Mouse (Mus musculus): ENCODE results near the gene Wdr93. TPM values are rescaled to one million over a fixed set of nuclear protein-coding genes. Genes with fewer than 3 reads are reported as not detected.
A peak's percentile ranks its signal among the peaks of the same experiment; 100 is the strongest.

Wdr93 gene
- polyA plus RNA-seq, 1 experiment from 2014 or later = 0.50 TPM

DNA sequence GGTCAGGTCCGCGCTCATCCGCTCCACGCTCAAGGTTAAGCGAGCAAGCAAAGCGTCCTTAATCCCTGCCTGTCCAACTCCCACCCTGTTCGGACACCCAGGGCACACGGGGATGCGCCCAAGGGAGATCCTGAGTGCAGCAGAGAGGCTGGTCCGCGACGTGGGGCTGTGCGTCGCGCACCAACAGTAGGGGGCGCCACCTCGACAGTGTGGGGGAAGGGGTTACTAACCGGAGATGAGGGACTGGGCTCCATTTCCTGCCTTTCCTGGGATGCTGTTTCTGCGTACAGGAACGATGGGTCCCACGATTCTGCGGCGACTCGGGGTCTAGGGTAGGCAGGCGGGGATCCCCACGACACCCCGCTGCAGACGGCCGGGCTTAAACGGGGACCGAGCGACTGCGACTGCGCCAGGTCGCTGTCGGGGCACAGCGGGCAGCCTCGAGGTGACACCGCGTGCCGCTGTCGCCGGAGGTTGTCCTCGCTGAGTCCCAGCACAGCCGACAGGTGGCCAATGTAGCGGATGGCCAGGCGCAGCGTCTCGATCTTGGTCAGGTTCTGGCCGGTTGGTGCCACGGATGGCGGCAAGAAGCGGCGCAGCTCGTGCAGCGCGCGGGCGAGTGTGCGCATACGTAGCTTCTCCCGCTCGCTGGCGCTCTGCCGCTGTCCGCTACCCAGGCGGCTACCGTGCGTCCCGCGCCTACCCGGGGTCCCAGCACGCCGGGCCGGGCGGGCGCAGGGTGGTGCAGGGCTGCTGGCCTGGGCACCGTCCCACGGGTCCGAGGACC lies 49.9 kb downstream of the Wdr93 start:
- Histone ChIP-seq H3K27ac (replicated peaks in 1 of 2; ENCODE audit: control insufficient read depth in 1 of 2, insufficient read depth in 1 of 2, low read depth in 2 of 2, low read length in 2 of 2) (no peak overlapping the region), H3K4me3 (ENCODE audit: control insufficient read depth in 1 of 2, insufficient read depth in 1 of 2, low read depth in 1 of 2, low read length in 2 of 2) (peak overlapping the region; percentile 39 to 43), H3K9me3 (ENCODE audit: control insufficient read depth, low read length) (no peaks in the 10 kb centered on the region), H3K27me3 (ENCODE audit: control insufficient read depth, insufficient read depth, low read length) (peaks cover 50% of the 10 kb centered on the region), H3K4me1 (ENCODE audit: control insufficient read depth in 2 of 2, insufficient read depth in 2 of 2, low read length in 2 of 2) (peaks cover 11 to 17% of the 10 kb centered on the region in 2 experiments; a peak in 3 of 4 replicates), H3K9ac (ENCODE audit: low read length) (peak overlapping the region; percentile 52), H3K36me3 (ENCODE audit: control insufficient read depth, insufficient read depth, low read length) (no peaks in the 10 kb centered on the region), H3K4me2 (ENCODE audit: low read length) (peak overlapping the region; percentile 84)
- WGBS = 1% methylated on average over 76 of the region's 80 CpGs
- ATAC-seq (ENCODE audit: insufficient number of reproducible peaks, insufficient read depth, low FRiP score, low read depth) = no peak

- no peaks in the 10 kb centered on the region for H3K36me3 ChIP-seq (ENCODE audit: control insufficient read depth, insufficient read depth, low read length)
- H3K4me3 ChIP-seq (ENCODE audit: control insufficient read depth in 1 of 2, insufficient read depth in 1 of 2, low read depth in 1 of 2, low read length in 2 of 2) = peak within 1 kb of the TSS; percentile 39 to 43
- H3K4me2 ChIP-seq (ENCODE audit: low read length) = peak within 1 kb of the TSS; percentile 84
- peaks cover 45% of the 10 kb centered on the region for H3K27me3 ChIP-seq (ENCODE audit: control insufficient read depth, insufficient read depth, low read length)
- H3K9ac ChIP-seq (ENCODE audit: low read length) = peak within 1 kb of the TSS; percentile 52
- WGBS = 66% methylated on average over 6 of the region's 6 CpGs
- no peaks in the 10 kb centered on the region for H3K9me3 ChIP-seq (ENCODE audit: control insufficient read depth, low read length)
- ATAC-seq (ENCODE audit: insufficient number of reproducible peaks, insufficient read depth, low FRiP score, low read depth) = no peak
- no peak within 1 kb of the TSS for H3K27ac ChIP-seq (replicated peaks in 1 of 2; ENCODE audit: control insufficient read depth in 1 of 2, insufficient read depth in 1 of 2, low read depth in 2 of 2, low read length in 2 of 2)
- H3K4me1 ChIP-seq (ENCODE audit: control insufficient read depth in 2 of 2, insufficient read depth in 2 of 2, low read length in 2 of 2) = peaks cover 11 to 17% of the 10 kb centered on the region in 2 experiments; a peak in 3 of 4 replicates
Observed at GRCm38 (mm10) chr7:79793688-79794087, 50.7 kb downstream of the Wdr93 start, which contains the start of gene Mesp1. TSS of gene Mesp1 (minus strand) at chr7:79793788.

- H3K4me1 ChIP-seq (ENCODE audit: control insufficient read depth in 2 of 2, insufficient read depth in 2 of 2, low read length in 2 of 2) = peaks cover 0 to 4% of the 10 kb centered on the region in 2 experiments; a peak in 1 of 4 replicates
- 19% methylated on average over 5 of the region's 5 CpGs for WGBS
- no peak overlapping the region for H3K27ac ChIP-seq (replicated peaks in 1 of 2; ENCODE audit: control insufficient read depth in 1 of 2, insufficient read depth in 1 of 2, low read depth in 2 of 2, low read length in 2 of 2)
- H3K4me2 ChIP-seq (ENCODE audit: low read length) = no peak overlapping the region
- no peaks in the 10 kb centered on the region for H3K9me3 ChIP-seq (ENCODE audit: control insufficient read depth, low read length)
- no peak overlapping the region for H3K4me3 ChIP-seq (ENCODE audit: control insufficient read depth in 1 of 2, insufficient read depth in 1 of 2, low read depth in 1 of 2, low read length in 2 of 2)
- no peak for ATAC-seq (ENCODE audit: insufficient number of reproducible peaks, insufficient read depth, low FRiP score, low read depth)
- peaks cover 16% of the 10 kb centered on the region for H3K27me3 ChIP-seq (ENCODE audit: control insufficient read depth, insufficient read depth, low read length)
- no peaks in the 10 kb centered on the region for H3K36me3 ChIP-seq (ENCODE audit: control insufficient read depth, insufficient read depth, low read length)
- no peak overlapping the region for H3K9ac ChIP-seq (ENCODE audit: low read length)
Observed at GRCm38 (mm10) chr7:79798606-79799005, 55.6 kb downstream of the Wdr93 start.

- H3K27ac ChIP-seq (replicated peaks in 1 of 2; ENCODE audit: control insufficient read depth in 1 of 2, insufficient read depth in 1 of 2, low read depth in 2 of 2, low read length in 2 of 2) = no peak overlapping the region
- H3K4me1 ChIP-seq (ENCODE audit: control insufficient read depth in 2 of 2, insufficient read depth in 2 of 2, low read length in 2 of 2) = peaks cover 2 to 5% of the 10 kb centered on the region in 2 experiments; a peak in 3 of 4 replicates
- no peaks in the 10 kb centered on the region for H3K36me3 ChIP-seq (ENCODE audit: control insufficient read depth, insufficient read depth, low read length)
- H3K27me3 ChIP-seq (ENCODE audit: control insufficient read depth, insufficient read depth, low read length) = peaks cover 11% of the 10 kb centered on the region
- ATAC-seq (ENCODE audit: insufficient number of reproducible peaks, insufficient read depth, low FRiP score, low read depth) = no peak
- H3K9ac ChIP-seq (ENCODE audit: low read length) = no peak overlapping the region
- WGBS = 3% methylated on average over 8 of the region's 8 CpGs
- no peak overlapping the region for H3K4me2 ChIP-seq (ENCODE audit: low read length)
- H3K9me3 ChIP-seq (ENCODE audit: control insufficient read depth, low read length) = no peaks in the 10 kb centered on the region
- H3K4me3 ChIP-seq (ENCODE audit: control insufficient read depth in 1 of 2, insufficient read depth in 1 of 2, low read depth in 1 of 2, low read length in 2 of 2) = no peak overlapping the region
Observed at GRCm38 (mm10) chr7:79799048-79799447, 56.1 kb downstream of the Wdr93 start.

DNA sequence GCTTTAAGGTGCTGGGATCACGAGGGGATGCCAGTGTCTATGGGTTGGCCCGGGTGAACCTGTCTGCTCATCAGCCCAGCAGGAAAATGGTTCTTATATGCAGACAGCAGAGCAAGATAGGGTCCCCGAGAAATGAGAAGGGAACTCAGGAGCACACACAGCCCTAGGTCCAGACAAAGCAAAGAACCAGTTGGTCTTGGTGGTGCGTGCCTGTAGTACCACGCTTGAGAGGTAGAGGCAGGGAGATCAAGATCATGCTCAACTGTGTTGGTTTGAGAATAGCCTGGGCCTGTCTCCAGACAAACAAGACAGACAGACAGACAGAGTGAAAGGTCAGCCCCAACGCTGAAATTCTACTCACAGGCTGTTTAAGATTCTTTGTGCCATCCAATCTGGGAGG lies 56.5 kb downstream of the Wdr93 start:
- Histone ChIP-seq H3K4me2 (ENCODE audit: low read length) (no peak overlapping the region), H3K4me3 (ENCODE audit: control insufficient read depth in 1 of 2, insufficient read depth in 1 of 2, low read depth in 1 of 2, low read length in 2 of 2) (no peak overlapping the region), H3K9me3 (ENCODE audit: control insufficient read depth, low read length) (no peaks in the 10 kb centered on the region), H3K9ac (ENCODE audit: low read length) (no peak overlapping the region), H3K27ac (replicated peaks in 1 of 2; ENCODE audit: control insufficient read depth in 1 of 2, insufficient read depth in 1 of 2, low read depth in 2 of 2, low read length in 2 of 2) (no peak overlapping the region), H3K27me3 (ENCODE audit: control insufficient read depth, insufficient read depth, low read length) (peaks cover 7% of the 10 kb centered on the region), H3K36me3 (ENCODE audit: control insufficient read depth, insufficient read depth, low read length) (no peaks in the 10 kb centered on the region), H3K4me1 (ENCODE audit: control insufficient read depth in 2 of 2, insufficient read depth in 2 of 2, low read length in 2 of 2) (peaks cover 4 to 9% of the 10 kb centered on the region in 2 experiments; a peak in 3 of 4 replicates)
- WGBS = 62% methylated on average over 6 of the region's 6 CpGs
- no peak for ATAC-seq (ENCODE audit: insufficient number of reproducible peaks, insufficient read depth, low FRiP score, low read depth)

GRCm38 (mm10) chr7:79800336-79800735 lies 57.4 kb downstream of the Wdr93 start:
- ATAC-seq (ENCODE audit: insufficient number of reproducible peaks, insufficient read depth, low FRiP score, low read depth) = no peak
- H3K4me1 ChIP-seq (ENCODE audit: control insufficient read depth in 2 of 2, insufficient read depth in 2 of 2, low read length in 2 of 2) = peaks cover 4 to 9% of the 10 kb centered on the region in 2 experiments; a peak in 3 of 4 replicates
- no peak overlapping the region for H3K27ac ChIP-seq (replicated peaks in 1 of 2; ENCODE audit: control insufficient read depth in 1 of 2, insufficient read depth in 1 of 2, low read depth in 2 of 2, low read length in 2 of 2)
- H3K36me3 ChIP-seq (ENCODE audit: control insufficient read depth, insufficient read depth, low read length) = no peaks in the 10 kb centered on the region
- WGBS = 77% methylated on average over 4 of the region's 4 CpGs
- no peak overlapping the region for H3K4me3 ChIP-seq (ENCODE audit: control insufficient read depth in 1 of 2, insufficient read depth in 1 of 2, low read depth in 1 of 2, low read length in 2 of 2)
- H3K27me3 ChIP-seq (ENCODE audit: control insufficient read depth, insufficient read depth, low read length) = no peaks in the 10 kb centered on the region; the same call in 1 of the 2 replicates
- H3K9ac ChIP-seq (ENCODE audit: low read length) = no peak overlapping the region
- H3K9me3 ChIP-seq (ENCODE audit: control insufficient read depth, low read length) = no peaks in the 10 kb centered on the region
- H3K4me2 ChIP-seq (ENCODE audit: low read length) = no peak overlapping the region

GRCm38 (mm10) chr7:79801391-79801790 lies 58.4 kb downstream of the Wdr93 start:
- Histone ChIP-seq H3K27ac (replicated peaks in 1 of 2; ENCODE audit: control insufficient read depth in 1 of 2, insufficient read depth in 1 of 2, low read depth in 2 of 2, low read length in 2 of 2) (no peak overlapping the region), H3K9ac (ENCODE audit: low read length) (no peak overlapping the region), H3K4me2 (ENCODE audit: low read length) (no peak overlapping the region), H3K36me3 (ENCODE audit: control insufficient read depth, insufficient read depth, low read length) (no peaks in the 10 kb centered on the region), H3K9me3 (ENCODE audit: control insufficient read depth, low read length) (no peaks in the 10 kb centered on the region), H3K4me3 (ENCODE audit: control insufficient read depth in 1 of 2, insufficient read depth in 1 of 2, low read depth in 1 of 2, low read length in 2 of 2) (no peak overlapping the region), H3K4me1 (ENCODE audit: control insufficient read depth in 2 of 2, insufficient read depth in 2 of 2, low read length in 2 of 2) (peaks cover 4 to 9% of the 10 kb centered on the region in 2 experiments; a peak in 3 of 4 replicates), H3K27me3 (ENCODE audit: control insufficient read depth, insufficient read depth, low read length) (no peaks in the 10 kb centered on the region)
- WGBS = 73% methylated on average over 11 of the region's 11 CpGs
- no peak for ATAC-seq (ENCODE audit: insufficient number of reproducible peaks, insufficient read depth, low FRiP score, low read depth)

Data from heart, embryonic 14.5 days (tissue).